Mouse (Mus musculus): ENCODE measurements around the gene Dnah2. TPM values are rescaled to one million over a fixed set of nuclear protein-coding genes. Genes with fewer than 3 reads are reported as not detected.

Gene Dnah2
- polyA plus RNA-seq, 1 experiment from 2014 or later = 3.0 TPM

DNA sequence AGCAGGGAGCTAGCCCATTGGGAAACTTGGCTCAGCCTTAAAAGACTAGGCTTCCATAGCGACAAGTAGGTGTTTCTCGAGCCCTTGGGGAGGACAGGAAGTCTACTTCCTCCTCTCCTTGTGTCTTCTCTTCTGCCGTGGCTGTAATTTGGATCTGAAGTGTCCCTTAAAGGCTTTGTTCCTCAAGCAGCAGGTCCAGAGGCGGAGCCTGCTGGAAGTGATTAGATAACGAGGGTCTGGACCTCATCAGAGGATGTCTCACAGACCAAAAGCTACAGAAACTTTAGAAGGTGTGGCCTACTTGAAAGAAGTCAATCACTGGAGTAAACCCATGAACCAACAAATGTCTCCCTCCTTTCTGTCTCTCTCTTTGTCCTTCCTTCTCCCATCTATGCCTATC is 74.2 kb downstream of the Dnah2 start:
- Histone ChIP-seq H3K9ac (ENCODE audit: low read depth, low read length) (no peak overlapping the region), H3K27me3 (replicated peaks; ENCODE audit: control insufficient read depth, insufficient read depth, low read length) (no peaks in the 10 kb centered on the region), H3K9me3 (ENCODE audit: control insufficient read depth, low read length) (no peaks in the 10 kb centered on the region), H3K4me1 (ENCODE audit: control insufficient read depth, insufficient read depth, low read depth, low read length) (no peaks in the 10 kb centered on the region), H3K4me2 (ENCODE audit: low read length) (no peak overlapping the region), H3K4me3 (ENCODE audit: low read length) (no peak overlapping the region), H3K27ac (ENCODE audit: low read depth, low read length) (no peak overlapping the region), H3K36me3 (ENCODE audit: control insufficient read depth, insufficient read depth, low read length) (no peaks in the 10 kb centered on the region)
- no peak for ATAC-seq
- 74% methylated on average over 5 of the region's 5 CpGs for WGBS

DNA sequence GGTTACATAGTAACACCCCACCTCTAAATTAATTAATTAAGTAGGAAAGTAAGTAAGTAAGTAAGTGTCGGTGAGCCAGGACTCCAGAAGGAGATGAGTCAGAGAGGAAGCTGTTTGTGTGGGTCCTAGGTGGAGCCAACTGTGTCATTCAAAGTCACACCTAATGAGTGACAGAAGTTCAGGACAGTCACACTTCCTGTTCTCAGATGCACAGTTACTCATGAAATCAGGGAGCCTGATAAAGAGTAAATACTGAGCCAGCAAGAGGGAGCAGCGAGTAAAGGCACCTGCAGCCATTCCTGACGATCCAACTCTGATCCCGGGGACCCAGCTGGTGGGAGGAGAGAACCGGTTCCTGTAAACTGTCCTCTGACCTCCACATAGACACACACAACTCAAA is 76.2 kb downstream of the Dnah2 start:
- Histone ChIP-seq H3K27ac (ENCODE audit: low read depth, low read length) (no peak overlapping the region), H3K36me3 (ENCODE audit: control insufficient read depth, insufficient read depth, low read length) (no peaks in the 10 kb centered on the region), H3K4me1 (ENCODE audit: control insufficient read depth, insufficient read depth, low read depth, low read length) (no peaks in the 10 kb centered on the region), H3K4me2 (ENCODE audit: low read length) (no peak overlapping the region), H3K27me3 (replicated peaks; ENCODE audit: control insufficient read depth, insufficient read depth, low read length) (no peaks in the 10 kb centered on the region), H3K9me3 (ENCODE audit: control insufficient read depth, low read length) (no peaks in the 10 kb centered on the region), H3K9ac (ENCODE audit: low read depth, low read length) (no peak overlapping the region), H3K4me3 (ENCODE audit: low read length) (no peak overlapping the region)
- no peak for ATAC-seq
- WGBS = 87% methylated on average over 5 of the region's 5 CpGs

GRCm38 (mm10) chr11:69471491-69471890 is 77.4 kb downstream of the Dnah2 start:
- whole genome bisulfite sequencing = 25% methylated on average over 8 of the region's 8 CpGs
- Histone ChIP-seq H3K4me3 (ENCODE audit: low read length) (no peak overlapping the region), H3K9ac (ENCODE audit: low read depth, low read length) (no peak overlapping the region), H3K9me3 (ENCODE audit: control insufficient read depth, low read length) (no peaks in the 10 kb centered on the region), H3K4me2 (ENCODE audit: low read length) (no peak overlapping the region), H3K4me1 (ENCODE audit: control insufficient read depth, insufficient read depth, low read depth, low read length) (no peaks in the 10 kb centered on the region), H3K27me3 (replicated peaks; ENCODE audit: control insufficient read depth, insufficient read depth, low read length) (no peaks in the 10 kb centered on the region), H3K36me3 (ENCODE audit: control insufficient read depth, insufficient read depth, low read length) (no peaks in the 10 kb centered on the region), H3K27ac (ENCODE audit: low read depth, low read length) (no peak overlapping the region)
- no peak for ATAC-seq

DNA sequence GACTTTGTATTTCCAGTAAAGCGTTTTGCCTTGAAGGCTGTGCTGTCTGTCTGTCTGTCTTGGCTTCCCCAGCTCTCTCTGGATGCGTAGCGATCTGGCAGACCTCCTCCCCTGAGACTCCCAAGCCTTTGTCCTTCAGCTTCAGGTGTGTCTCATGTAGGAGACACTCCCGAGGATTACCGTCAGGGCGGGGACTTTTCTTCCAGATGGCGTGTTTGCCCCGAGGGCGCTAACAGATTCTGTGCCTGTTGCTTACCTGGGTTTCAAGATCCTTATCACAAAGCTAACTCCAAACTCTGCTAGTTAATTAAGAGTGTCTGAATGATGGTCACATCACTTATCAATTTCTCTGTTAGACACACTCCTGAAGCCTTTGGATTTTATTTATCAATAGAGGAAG is 79.6 kb downstream of the Dnah2 start:
- Histone ChIP-seq H3K9me3 (ENCODE audit: control insufficient read depth, low read length) (no peaks in the 10 kb centered on the region), H3K9ac (ENCODE audit: low read depth, low read length) (no peak overlapping the region), H3K27me3 (replicated peaks; ENCODE audit: control insufficient read depth, insufficient read depth, low read length) (no peaks in the 10 kb centered on the region), H3K4me2 (ENCODE audit: low read length) (no peak overlapping the region), H3K36me3 (ENCODE audit: control insufficient read depth, insufficient read depth, low read length) (no peaks in the 10 kb centered on the region), H3K4me1 (ENCODE audit: control insufficient read depth, insufficient read depth, low read depth, low read length) (no peaks in the 10 kb centered on the region), H3K27ac (ENCODE audit: low read depth, low read length) (no peak overlapping the region), H3K4me3 (ENCODE audit: low read length) (no peak overlapping the region)
- WGBS = 91% methylated on average over 9 of the region's 9 CpGs
- no peak for ATAC-seq

GRCm38 (mm10) chr11:69463996-69464395 is 84.9 kb downstream of the Dnah2 start:
- WGBS = 97% methylated on average over 7 of the region's 7 CpGs
- no peak overlapping the region for H3K9ac ChIP-seq (ENCODE audit: low read depth, low read length)
- H3K36me3 ChIP-seq (ENCODE audit: control insufficient read depth, insufficient read depth, low read length) = no peaks in the 10 kb centered on the region
- no peak overlapping the region for H3K27ac ChIP-seq (ENCODE audit: low read depth, low read length)
- H3K27me3 ChIP-seq (replicated peaks; ENCODE audit: control insufficient read depth, insufficient read depth, low read length) = no peaks in the 10 kb centered on the region
- H3K4me1 ChIP-seq (ENCODE audit: control insufficient read depth, insufficient read depth, low read depth, low read length) = no peaks in the 10 kb centered on the region
- no peak for ATAC-seq
- H3K9me3 ChIP-seq (ENCODE audit: control insufficient read depth, low read length) = no peaks in the 10 kb centered on the region
- H3K4me3 ChIP-seq (ENCODE audit: low read length) = no peak overlapping the region
- H3K4me2 ChIP-seq (ENCODE audit: low read length) = no peak overlapping the region

- no peak for ATAC-seq
- no peak overlapping the region for H3K9ac ChIP-seq (ENCODE audit: low read depth, low read length)
- no peaks in the 10 kb centered on the region for H3K27me3 ChIP-seq (replicated peaks; ENCODE audit: control insufficient read depth, insufficient read depth, low read length)
- no peak overlapping the region for H3K27ac ChIP-seq (ENCODE audit: low read depth, low read length)
- no peaks in the 10 kb centered on the region for H3K36me3 ChIP-seq (ENCODE audit: control insufficient read depth, insufficient read depth, low read length)
- H3K4me3 ChIP-seq (ENCODE audit: low read length) = no peak overlapping the region
- no peaks in the 10 kb centered on the region for H3K9me3 ChIP-seq (ENCODE audit: control insufficient read depth, low read length)
- H3K4me2 ChIP-seq (ENCODE audit: low read length) = no peak overlapping the region
- WGBS = 83% methylated on average over 5 of the region's 5 CpGs
- peaks cover 4% of the 10 kb centered on the region; the same call in 1 of the 2 replicates for H3K4me1 ChIP-seq (ENCODE audit: control insufficient read depth, insufficient read depth, low read depth, low read length)
Observed at GRCm38 (mm10) chr11:69461568-69461967, 87.3 kb downstream of the Dnah2 start.

DNA sequence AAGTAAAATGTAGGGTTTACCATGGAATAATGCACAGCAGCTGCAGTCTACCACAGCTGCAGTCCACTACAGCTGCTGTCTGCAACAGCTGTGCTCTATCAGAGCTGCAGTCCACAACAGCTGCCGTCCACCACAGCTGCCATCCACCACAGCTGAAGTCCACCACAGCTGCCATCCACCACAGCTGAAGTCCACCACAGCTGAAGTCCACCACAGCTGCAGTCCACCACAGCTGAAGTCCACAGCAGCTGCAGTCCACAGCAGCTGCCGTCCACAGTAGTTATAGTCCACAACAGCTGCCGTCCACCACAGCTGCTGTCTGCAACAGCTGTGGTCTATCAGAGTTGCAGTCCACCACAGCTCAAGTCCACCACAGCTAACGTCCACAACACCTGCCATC is 89.0 kb downstream of the Dnah2 start:
- ATAC-seq = no peak
- 81% methylated on average over 4 of the region's 4 CpGs for WGBS

GRCm38 (mm10) chr11:69457006-69457579 is 91.8 kb downstream of the Dnah2 start:
- H3K4me1 ChIP-seq (ENCODE audit: control insufficient read depth, insufficient read depth, low read depth, low read length) = peaks cover 4% of the 10 kb centered on the region
- no peaks in the 10 kb centered on the region for H3K9me3 ChIP-seq (ENCODE audit: control insufficient read depth, low read length)
- H3K9ac ChIP-seq (ENCODE audit: low read depth, low read length) = no peak overlapping the region
- no peak overlapping the region for H3K4me3 ChIP-seq (ENCODE audit: low read length)
- peak overlapping the region; percentile 41; the same call in 1 of the 2 replicates for H3K27ac ChIP-seq (ENCODE audit: low read depth, low read length)
- H3K4me2 ChIP-seq (ENCODE audit: low read length) = no peak overlapping the region
- H3K36me3 ChIP-seq (ENCODE audit: control insufficient read depth, insufficient read depth, low read length) = no peaks in the 10 kb centered on the region
- 14% methylated on average over 6 of the region's 6 CpGs for WGBS
- H3K27me3 ChIP-seq (replicated peaks; ENCODE audit: control insufficient read depth, insufficient read depth, low read length) = no peaks in the 10 kb centered on the region
- ATAC-seq = peak; percentile 90

More for the DNA sequence above, 89.0 kb downstream of the Dnah2 start:
- Histone ChIP-seq H3K4me3 (ENCODE audit: low read length) (no peak overlapping the region), H3K27me3 (replicated peaks; ENCODE audit: control insufficient read depth, insufficient read depth, low read length) (no peaks in the 10 kb centered on the region), H3K27ac (ENCODE audit: low read depth, low read length) (no peak overlapping the region), H3K36me3 (ENCODE audit: control insufficient read depth, insufficient read depth, low read length) (no peaks in the 10 kb centered on the region), H3K4me1 (ENCODE audit: control insufficient read depth, insufficient read depth, low read depth, low read length) (peaks cover 4% of the 10 kb centered on the region; the same call in 1 of the 2 replicates), H3K9me3 (ENCODE audit: control insufficient read depth, low read length) (no peaks in the 10 kb centered on the region), H3K9ac (ENCODE audit: low read depth, low read length) (no peak overlapping the region), H3K4me2 (ENCODE audit: low read length) (no peak overlapping the region)

DNA sequence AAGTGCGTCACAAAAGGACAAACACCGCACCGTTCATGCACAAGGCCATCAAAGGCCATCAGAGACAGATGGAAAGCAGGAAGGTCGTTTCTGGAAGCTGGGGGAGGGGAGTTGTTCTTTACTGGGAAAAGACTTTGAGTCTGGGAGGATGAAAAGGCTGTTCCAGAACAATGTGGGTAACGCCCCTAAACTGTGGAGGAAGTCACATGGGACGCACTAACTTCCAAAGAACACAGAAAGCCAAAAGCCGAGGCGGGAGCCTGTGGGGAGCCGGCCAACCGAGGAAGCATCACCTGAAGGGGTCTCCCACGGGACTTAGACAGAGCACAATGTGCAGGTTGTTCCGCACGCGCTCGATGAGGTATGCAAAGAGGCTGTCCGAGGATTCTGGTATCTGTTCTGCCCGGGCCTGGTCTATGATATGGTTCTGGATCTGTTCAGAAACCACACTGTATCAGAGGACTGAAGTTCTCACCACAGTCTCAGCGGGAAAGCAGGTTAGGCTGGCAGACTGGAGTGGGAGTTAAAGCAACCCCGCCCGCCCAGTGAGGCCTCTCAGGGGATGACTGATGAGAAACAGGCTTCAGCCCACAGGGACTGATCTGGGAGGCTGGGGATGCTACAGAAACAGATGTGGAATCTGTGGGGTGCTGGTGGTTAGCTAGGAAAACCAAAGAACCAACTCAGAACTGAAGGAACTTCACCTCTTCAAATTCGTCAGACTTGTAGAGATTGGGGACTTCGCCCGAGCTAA is 96.6 kb downstream of the Dnah2 start:
- WGBS = 45% methylated on average over 23 of the region's 23 CpGs

More for the DNA sequence above, 96.6 kb downstream of the Dnah2 start:
- H3K4me3 ChIP-seq (ENCODE audit: low read length) = no peak overlapping the region
- H3K4me1 ChIP-seq (ENCODE audit: control insufficient read depth, insufficient read depth, low read depth, low read length) = peaks cover 4% of the 10 kb centered on the region
- H3K9ac ChIP-seq (ENCODE audit: low read depth, low read length) = no peak overlapping the region
- H3K9me3 ChIP-seq (ENCODE audit: control insufficient read depth, low read length) = no peaks in the 10 kb centered on the region
- no peaks in the 10 kb centered on the region for H3K27me3 ChIP-seq (replicated peaks; ENCODE audit: control insufficient read depth, insufficient read depth, low read length)
- no peak for ATAC-seq
- no peak overlapping the region for H3K4me2 ChIP-seq (ENCODE audit: low read length)
- H3K27ac ChIP-seq (ENCODE audit: low read depth, low read length) = no peak overlapping the region
- H3K36me3 ChIP-seq (ENCODE audit: control insufficient read depth, insufficient read depth, low read length) = no peaks in the 10 kb centered on the region
